Mouse (Mus musculus) heart, embryonic 11.5 days (tissue): ENCODE measurements at regions not wholly inside any gene's neighbourhood (a gene's known extent, or its start where the extent isn't known, plus 50 kb on each side); places are given as distances from the start of the nearest gene placed in this dataset.
A peak's percentile ranks its signal among the peaks of the same experiment; 100 is the strongest.

Source experiments
- ATAC-seq: fragments of 200-750 bp; cut with Nextera tagmentation; replicated peaks from 2 replicates; pipeline ENCODE4 v1.8.0; 2017; ENCODE audit warnings: moderate library complexity; ENCODE audit not compliant: insufficient number of reproducible peaks, low FRiP score, low TSS enrichment
- H3K27ac ChIP-seq: fragments of 300-500 bp; sonication (generic); 2 replicates; pipeline ENCODE4 v1.5.1; 2014; ENCODE audit warnings: mild to moderate bottlenecking, low read depth, low read length
- H3K27me3 ChIP-seq: fragments of 300-500 bp; sonication (generic); 2 replicates; pipeline ENCODE4 v1.6.1; 2014; ENCODE audit warnings: mild to moderate bottlenecking, low read length, mixed read lengths; ENCODE audit not compliant: control insufficient read depth, insufficient read depth
- H3K36me3 ChIP-seq: fragments of 300-500 bp; sonication (generic); 2 replicates; pipeline ENCODE4 v1.6.1; 2014; ENCODE audit warnings: mild to moderate bottlenecking, low read length, moderate library complexity, mixed read lengths; ENCODE audit not compliant: control insufficient read depth, insufficient read depth
- H3K4me1 ChIP-seq: fragments of 300-500 bp; sonication (generic); 2 replicates; pipeline ENCODE4 v1.6.1; 2014; ENCODE audit warnings: low read length; ENCODE audit not compliant: control insufficient read depth, insufficient read depth
- H3K4me2 ChIP-seq: fragments of 300-500 bp; sonication (generic); 2 replicates; pipeline ENCODE4 v1.6.1; 2014; ENCODE audit warnings: mild to moderate bottlenecking, moderate library complexity
- H3K4me3 ChIP-seq: fragments of 300-500 bp; sonication (generic); 2 replicates; pipeline ENCODE4 v1.5.1; 2014; ENCODE audit warnings: low read depth, low read length
- H3K9ac ChIP-seq: fragments of 300-500 bp; sonication (generic); 2 replicates; pipeline ENCODE4 v1.6.1; 2014; ENCODE audit warnings: mild to moderate bottlenecking, low read depth, low read length, moderate library complexity
- H3K9me3 ChIP-seq: fragments of 300-500 bp; sonication (generic); replicated peaks from 2 replicates; pipeline ENCODE4 v1.6.1; 2016; ENCODE audit warnings: low read length; ENCODE audit not compliant: control insufficient read depth
- WGBS: fragments of 180-500 bp; shearing (Covaris S2); extraction: QIAGEN DNeasy Blood & Tissue Kit; methylation state at CpG from one replicate; pipeline ENCODE4 v1.1.7; 2014; ENCODE audit not compliant: insufficient replicate concordance; 5-methylcytosine and 5-hydroxymethylcytosine counted together

- no peak for ATAC-seq
- no peak overlapping the region for H3K9ac ChIP-seq
- no peaks in the 10 kb centered on the region for H3K4me1 ChIP-seq
Observed at GRCm38 (mm10) chr9:85394975-85395374, 67.8 kb upstream of the Tent5a start.

GRCm38 (mm10) chr9:85391283-85391682 lies 64.1 kb upstream of the Tent5a start:
- no peak overlapping the region for H3K4me3 ChIP-seq
- H3K4me1 ChIP-seq = no peaks in the 10 kb centered on the region
- no peak overlapping the region for H3K9ac ChIP-seq
- no peak overlapping the region for H3K27ac ChIP-seq
- no peaks in the 10 kb centered on the region for H3K27me3 ChIP-seq
- no peak for ATAC-seq
- WGBS = 74% methylated on average over 2 of the region's 2 CpGs
- no peaks in the 10 kb centered on the region for H3K9me3 ChIP-seq
- no peak overlapping the region for H3K4me2 ChIP-seq
- no peaks in the 10 kb centered on the region for H3K36me3 ChIP-seq

More at GRCm38 (mm10) chr9:85394975-85395374, 67.8 kb upstream of the Tent5a start:
- Histone ChIP-seq H3K9me3 (no peaks in the 10 kb centered on the region), H3K27ac (no peak overlapping the region), H3K4me3 (no peak overlapping the region), H3K4me2 (no peak overlapping the region), H3K27me3 (no peaks in the 10 kb centered on the region), H3K36me3 (no peaks in the 10 kb centered on the region)
- 70% methylated on average over 6 of the region's 6 CpGs for WGBS

GRCm38 (mm10) chr9:85388775-85389393 lies 61.7 kb upstream of the Tent5a start:
- H3K4me2 ChIP-seq = no peak overlapping the region
- H3K9me3 ChIP-seq = no peaks in the 10 kb centered on the region
- H3K4me3 ChIP-seq = no peak overlapping the region
- H3K27ac ChIP-seq = no peak overlapping the region
- 80% methylated on average over 7 of the region's 7 CpGs for WGBS
- no peak for ATAC-seq
- no peaks in the 10 kb centered on the region for H3K27me3 ChIP-seq
- no peaks in the 10 kb centered on the region for H3K36me3 ChIP-seq
- no peaks in the 10 kb centered on the region for H3K4me1 ChIP-seq
- H3K9ac ChIP-seq = no peak overlapping the region

- Histone ChIP-seq H3K27ac (no peak overlapping the region), H3K27me3 (no peaks in the 10 kb centered on the region), H3K9me3 (no peaks in the 10 kb centered on the region), H3K9ac (no peak overlapping the region), H3K4me3 (no peak overlapping the region), H3K4me2 (no peak overlapping the region), H3K36me3 (no peaks in the 10 kb centered on the region), H3K4me1 (no peaks in the 10 kb centered on the region)
- 89% methylated on average over 2 of the region's 2 CpGs for WGBS
- no peak for ATAC-seq
Observed at GRCm38 (mm10) chr9:85382413-85382812, 55.3 kb upstream of the Tent5a start.

GRCm38 (mm10) chr9:85380756-85381155 lies 53.6 kb upstream of the Tent5a start:
- Histone ChIP-seq H3K27me3 (no peaks in the 10 kb centered on the region), H3K36me3 (no peaks in the 10 kb centered on the region), H3K27ac (no peak overlapping the region), H3K4me1 (no peaks in the 10 kb centered on the region), H3K4me3 (no peak overlapping the region), H3K9me3 (no peaks in the 10 kb centered on the region), H3K4me2 (no peak overlapping the region), H3K9ac (no peak overlapping the region)
- 23% methylated on average over 5 of the region's 5 CpGs for WGBS
- ATAC-seq = peak; percentile 46

GRCm38 (mm10) chr9:85379135-85379534 lies 52.0 kb upstream of the Tent5a start:
- no peak for ATAC-seq
- WGBS = 88% methylated on average over 2 of the region's 2 CpGs
- no peak overlapping the region for H3K4me2 ChIP-seq
- no peak overlapping the region for H3K9ac ChIP-seq
- H3K9me3 ChIP-seq = no peaks in the 10 kb centered on the region
- no peaks in the 10 kb centered on the region for H3K36me3 ChIP-seq
- H3K27me3 ChIP-seq = no peaks in the 10 kb centered on the region
- H3K27ac ChIP-seq = no peak overlapping the region
- H3K4me3 ChIP-seq = no peak overlapping the region
- H3K4me1 ChIP-seq = no peaks in the 10 kb centered on the region
